Mouse (Mus musculus) spleen, adult 12 weeks (tissue): ENCODE results near the gene A530064D06Rik.
"Not testable (repeated sequence)": the region's sequence is repeated elsewhere in the genome, so short reads cannot be mapped to it uniquely, and the experiment has no call there.

Source experiments
- DNase-seq: peaks from one replicate; pipeline ENCODE4 v3.0.0; 2022; ENCODE audit warnings: low spot score

A530064D06Rik gene

GRCm38 (mm10) chr17:48167103-48167502 lies at the start of gene A530064D06Rik:
Gene A530064D06Rik, minus strand, starts transcription at chr17:48167275.
- not testable (repeated sequence) for DNase-seq

- no peak for DNase-seq
Observed at GRCm38 (mm10) chr17:48215429-48215828, 48.4 kb upstream of the A530064D06Rik start.

- DNase-seq, result no peak
Observed at GRCm38 (mm10) chr17:48213511-48213910, 46.4 kb upstream of the A530064D06Rik start.

- DNase-seq, result no peak
Observed at GRCm38 (mm10) chr17:48212596-48212995, 45.5 kb upstream of the A530064D06Rik start.

GRCm38 (mm10) chr17:48203086-48203485 lies 36.0 kb upstream of the A530064D06Rik start:
- no peak for DNase-seq

- no peak for DNase-seq
Observed at GRCm38 (mm10) chr17:48192366-48192765, 25.3 kb upstream of the A530064D06Rik start.

GRCm38 (mm10) chr17:48185252-48185651 lies 18.2 kb upstream of the A530064D06Rik start:
- DNase-seq, result no peak

- DNase-seq, result no peak
Observed at GRCm38 (mm10) chr17:48157382-48158076, 9.5 kb downstream of the A530064D06Rik start.

- DNase-seq, result no peak
Observed at GRCm38 (mm10) chr17:48146120-48146519, 21.0 kb downstream of the A530064D06Rik start, which contains the start of gene 9830107B12Rik. Gene 9830107B12Rik, minus strand, starts transcription at chr17:48146268.

- no peak for DNase-seq
Observed at GRCm38 (mm10) chr17:48132810-48133209, 34.3 kb downstream of the A530064D06Rik start.

GRCm38 (mm10) chr17:48120456-48120855 lies 46.6 kb downstream of the A530064D06Rik start:
- DNase-seq, result no peak

- DNase-seq, result peak; percentile 62
Observed at GRCm38 (mm10) chr17:48119656-48120055, 47.4 kb downstream of the A530064D06Rik start.

- no peak for DNase-seq
Observed at GRCm38 (mm10) chr17:48118570-48118969, 48.5 kb downstream of the A530064D06Rik start.

GRCm38 (mm10) chr17:48110547-48111287 lies 56.4 kb downstream of the A530064D06Rik start:
- no peak for DNase-seq

GRCm38 (mm10) chr17:48108520-48108919 lies 58.6 kb downstream of the A530064D06Rik start:
- no peak for DNase-seq

GRCm38 (mm10) chr17:48107862-48108261 lies 59.2 kb downstream of the A530064D06Rik start:
- no peak for DNase-seq

- no peak for DNase-seq
Observed at GRCm38 (mm10) chr17:48107333-48107732, 59.7 kb downstream of the A530064D06Rik start.

- DNase-seq, result peak; percentile 42
Observed at GRCm38 (mm10) chr17:48100441-48101417, 66.3 kb downstream of the A530064D06Rik start.

GRCm38 (mm10) chr17:48099312-48099711 lies 67.8 kb downstream of the A530064D06Rik start:
- DNase-seq, result no peak
